Mouse (Mus musculus) gastrocnemius, postnatal 4 days (tissue): ENCODE results near the gene Dnaja3. TPM values are rescaled to one million over a fixed set of nuclear protein-coding genes. Genes with fewer than 3 reads are reported as not detected.

Source experiments
- DNase-seq, 2 experiments: peaks; one replicate each; pipeline ENCODE4 v3.0.0; 2021 to 2022; ENCODE audit warnings: low spot score in 2 of 2, mixed read lengths in 2 of 2
- total RNA-seq, 2 experiments: library from RNA; stranded (reverse); gene quantifications; 2 replicates each; pipeline ENCODE4 v1.2.3; 2021

Gene Dnaja3
- total RNA-seq, 2 experiments from 2014 or later = 61.8 to 62.1 TPM

DNA sequence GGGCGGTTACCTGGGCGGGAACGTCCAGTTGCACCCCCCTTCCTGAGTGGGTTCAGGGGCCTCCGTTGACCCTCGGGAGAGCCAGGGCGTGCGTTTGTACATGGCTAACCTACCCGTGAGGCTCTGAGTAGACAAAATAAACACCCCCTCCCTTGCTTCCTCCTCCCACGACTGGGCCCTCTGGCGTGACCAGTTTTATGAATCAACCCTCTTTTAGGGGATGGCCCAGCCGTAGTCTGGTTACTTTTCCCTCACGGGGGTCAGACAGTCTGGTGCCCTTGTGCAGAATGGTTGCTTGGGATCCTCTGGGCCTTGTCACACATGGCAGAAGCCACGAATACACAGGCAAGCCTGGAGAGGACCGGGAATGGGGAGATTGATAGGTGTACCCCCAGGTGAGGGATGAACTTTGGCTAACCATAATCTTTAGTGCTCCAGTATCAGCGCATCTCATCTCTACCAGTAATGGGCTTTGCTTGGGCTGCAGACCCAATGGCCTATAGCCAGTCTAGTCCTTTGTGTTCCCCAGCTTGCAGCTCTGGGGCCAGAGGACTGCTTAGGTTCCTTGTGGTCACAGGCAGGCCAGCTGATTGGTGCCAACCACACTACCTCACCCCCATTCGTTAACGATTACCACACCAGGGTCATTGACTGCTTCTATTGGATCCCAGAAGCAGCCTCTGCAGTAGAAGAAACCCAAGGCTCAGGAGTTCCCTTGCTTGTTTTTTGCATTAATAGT, 647 bp downstream of the Dnaja3 start:
- DNase-seq = no peak

DNA sequence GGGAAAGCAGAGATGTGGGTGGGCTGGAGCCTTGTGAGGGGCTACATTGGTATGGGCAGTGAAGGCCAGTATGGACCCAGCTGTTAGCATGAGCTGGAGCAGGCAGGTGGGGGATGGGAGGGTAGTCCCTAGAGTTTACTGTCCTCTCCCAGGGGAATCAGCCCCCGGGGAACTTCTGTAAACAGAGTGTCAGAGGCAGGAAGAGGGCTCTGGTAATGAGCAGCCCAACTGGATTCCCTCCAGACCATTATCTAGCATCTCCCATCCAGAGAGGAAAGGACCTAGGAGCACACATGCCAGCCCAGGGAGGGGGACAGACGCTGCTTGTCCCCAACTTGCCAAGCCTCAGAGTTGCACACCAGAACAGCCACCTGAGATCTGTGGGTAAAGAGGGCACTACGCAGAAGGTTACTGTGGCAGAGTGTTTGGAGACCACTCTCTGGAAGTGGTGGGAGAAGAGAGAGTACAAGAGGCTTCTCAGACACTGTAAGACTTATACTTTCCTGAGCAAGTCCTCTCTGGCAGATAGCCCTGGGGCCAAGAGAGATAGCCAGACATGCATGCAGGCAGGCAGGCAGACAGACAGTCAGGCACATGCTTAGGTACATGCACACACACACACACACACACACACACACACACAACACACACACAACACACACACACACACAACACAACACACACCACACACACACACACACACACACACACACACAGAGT, 1.5 kb downstream of the Dnaja3 start:
- DNase-seq = no peak

DNA sequence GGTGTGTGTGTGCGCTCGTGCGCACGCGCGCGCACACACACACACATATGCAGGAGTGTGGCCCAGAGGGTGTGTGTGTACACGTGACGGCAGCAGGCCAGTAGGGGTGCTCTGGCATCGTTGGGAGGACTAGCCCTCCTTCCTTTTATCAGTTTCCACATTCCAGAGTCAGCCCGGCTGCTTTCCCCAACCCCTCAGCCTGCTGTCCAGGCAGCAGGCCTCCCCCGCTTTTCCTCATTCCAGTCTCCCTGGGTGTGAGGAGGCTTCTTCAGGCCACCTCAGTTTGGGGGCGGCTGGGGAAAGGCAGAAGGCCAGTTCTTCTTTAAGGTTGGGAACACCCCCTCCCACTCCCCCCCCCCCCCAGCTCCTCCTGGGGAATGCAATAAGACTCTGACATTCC, 2.4 kb downstream of the Dnaja3 start:
- peak in 1 of 2 experiments; percentile 52 for DNase-seq

DNA sequence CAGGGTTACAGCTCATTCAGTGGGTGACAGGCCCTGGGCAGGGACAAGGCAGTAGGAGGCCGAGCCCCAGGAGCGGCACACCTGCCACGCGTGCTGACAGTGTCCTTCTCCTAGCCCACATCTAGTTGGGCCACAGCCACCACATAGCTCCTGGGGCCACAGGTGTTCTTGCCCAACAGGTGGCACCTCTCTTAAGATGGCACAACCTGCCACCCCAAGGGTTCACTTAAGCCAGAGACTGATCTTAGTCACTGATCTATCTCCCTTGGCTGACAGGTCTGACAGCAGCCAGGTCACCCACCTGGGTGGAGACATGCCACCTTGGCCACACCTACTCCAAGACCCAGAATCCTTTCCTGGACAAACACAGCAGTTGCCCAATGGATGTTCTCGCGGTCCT, 3.1 kb downstream of the Dnaja3 start:
- DNase-seq = no peak

DNA sequence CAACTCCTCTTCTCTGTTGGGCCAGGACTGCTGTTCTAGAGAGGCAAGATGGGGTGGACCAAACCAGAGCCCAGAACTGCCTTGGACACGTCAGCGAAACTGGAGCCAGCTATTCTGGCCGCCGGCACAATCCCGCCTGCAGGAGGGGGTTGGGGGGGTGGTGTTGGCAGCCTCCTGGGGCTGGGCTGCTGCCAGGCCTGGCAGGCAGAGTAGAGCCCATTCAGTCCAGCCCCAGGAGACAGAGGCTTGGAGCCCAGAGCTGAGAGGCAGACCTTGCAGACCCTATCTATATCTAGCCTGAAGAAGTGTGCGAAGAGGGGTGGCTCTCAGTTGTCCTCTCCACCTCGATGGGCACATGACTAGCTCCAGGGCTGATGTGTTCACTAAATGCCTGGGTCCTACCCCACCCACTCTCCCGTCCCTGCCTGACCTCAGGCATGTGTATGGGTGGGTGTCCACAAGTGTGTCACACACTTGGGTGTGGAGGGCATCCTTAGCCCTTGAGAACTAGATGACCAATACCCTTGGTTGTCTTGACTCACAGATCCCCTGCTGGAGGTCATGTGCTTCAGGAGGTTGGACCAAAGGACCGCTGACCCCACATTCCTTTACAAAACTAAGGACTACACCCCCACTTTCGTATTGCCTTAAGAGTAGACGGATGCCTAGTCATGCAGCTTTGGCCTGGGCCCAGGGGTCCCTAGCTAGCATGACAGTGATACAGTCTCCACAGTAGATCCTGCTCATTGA, 4.1 kb downstream of the Dnaja3 start:
- DNase-seq = peak; percentile 59 to 77

DNA sequence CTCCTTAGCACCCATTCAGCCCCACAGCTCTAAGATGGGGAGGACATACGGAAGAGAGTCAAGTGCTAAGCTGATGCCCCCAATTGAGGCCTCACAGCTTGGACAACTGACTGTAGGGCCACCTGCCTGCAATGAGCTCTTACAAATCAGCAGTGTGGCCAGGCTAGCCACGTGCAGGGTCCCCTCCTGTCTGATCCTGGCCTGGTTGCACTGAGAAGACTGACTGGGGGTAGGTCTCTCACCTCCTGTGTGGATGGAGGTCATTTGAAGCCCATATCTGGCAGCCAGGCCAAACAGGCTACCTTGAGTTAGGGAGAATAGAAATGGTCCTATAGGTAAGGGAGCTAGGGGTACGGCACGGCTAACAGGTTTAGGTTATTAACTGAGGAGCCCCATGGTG, 6.1 kb downstream of the Dnaja3 start:
- DNase-seq = no peak

DNA sequence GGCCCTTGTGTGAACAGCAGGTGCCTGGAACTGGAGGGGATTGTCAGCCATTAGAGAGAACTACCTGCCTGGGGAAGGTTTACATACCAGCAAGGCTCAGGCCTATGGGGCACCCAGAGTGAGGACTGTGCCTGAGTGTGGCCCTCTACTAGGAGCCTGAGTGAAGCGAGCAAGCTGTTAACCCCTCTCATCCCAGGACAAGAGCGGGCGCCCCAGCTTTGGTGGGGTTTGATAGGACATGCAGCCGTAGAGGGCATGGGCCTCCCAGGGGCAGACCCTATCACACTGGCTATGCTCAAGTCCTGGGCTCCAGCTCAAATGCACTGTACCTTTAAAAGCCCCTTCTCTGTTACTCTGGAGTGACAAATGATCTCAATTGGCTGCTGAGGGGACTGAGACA, 7.0 kb downstream of the Dnaja3 start:
- DNase-seq = no peak

DNA sequence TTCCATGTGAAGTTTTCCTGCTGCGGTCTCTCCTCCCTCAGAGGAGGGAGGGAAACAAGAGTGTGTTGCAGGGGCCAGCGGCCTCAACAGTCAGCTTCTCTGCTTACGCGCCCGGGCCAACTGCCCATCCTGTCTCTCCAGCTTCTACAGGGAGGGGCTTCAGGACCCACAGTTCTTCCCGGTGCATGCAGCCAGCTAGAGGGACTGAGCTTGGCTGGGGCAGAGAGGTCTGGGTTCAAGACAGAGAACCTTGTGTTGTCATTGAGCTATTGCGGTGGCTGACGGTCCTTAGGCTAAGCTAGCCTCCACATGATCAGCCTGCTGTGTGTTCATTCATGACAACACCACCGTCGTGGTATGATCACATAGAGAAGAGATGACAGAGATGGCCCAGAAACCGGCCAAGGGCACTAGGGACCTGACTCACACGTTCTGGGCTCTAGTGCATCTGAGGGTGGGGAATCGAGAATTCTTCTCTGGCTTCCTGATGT, 7.9 kb downstream of the Dnaja3 start:
- peak in 1 of 2 experiments; percentile 64 for DNase-seq

DNA sequence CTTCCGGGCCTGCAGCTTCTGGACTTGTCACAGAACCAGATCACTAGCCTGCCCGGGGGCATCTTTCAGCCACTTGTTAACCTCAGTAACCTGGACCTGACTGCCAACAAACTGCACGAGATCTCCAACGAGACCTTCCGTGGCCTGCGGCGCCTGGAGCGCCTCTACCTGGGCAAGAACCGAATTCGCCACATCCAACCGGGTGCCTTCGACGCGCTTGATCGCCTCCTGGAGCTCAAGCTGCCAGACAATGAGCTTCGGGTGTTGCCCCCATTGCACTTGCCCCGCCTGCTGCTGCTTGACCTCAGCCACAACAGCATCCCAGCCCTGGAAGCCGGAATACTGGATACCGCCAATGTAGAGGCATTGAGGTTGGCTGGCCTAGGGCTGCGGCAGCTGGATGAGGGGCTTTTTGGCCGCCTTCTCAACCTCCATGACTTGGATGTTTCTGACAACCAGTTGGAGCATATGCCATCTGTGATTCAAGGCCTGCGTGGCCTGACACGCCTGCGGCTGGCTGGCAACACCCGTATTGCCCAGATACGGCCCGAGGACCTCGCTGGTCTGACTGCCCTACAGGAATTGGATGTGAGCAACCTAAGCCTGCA, 8.7 kb downstream of the Dnaja3 start:
- DNase-seq = no peak

DNA sequence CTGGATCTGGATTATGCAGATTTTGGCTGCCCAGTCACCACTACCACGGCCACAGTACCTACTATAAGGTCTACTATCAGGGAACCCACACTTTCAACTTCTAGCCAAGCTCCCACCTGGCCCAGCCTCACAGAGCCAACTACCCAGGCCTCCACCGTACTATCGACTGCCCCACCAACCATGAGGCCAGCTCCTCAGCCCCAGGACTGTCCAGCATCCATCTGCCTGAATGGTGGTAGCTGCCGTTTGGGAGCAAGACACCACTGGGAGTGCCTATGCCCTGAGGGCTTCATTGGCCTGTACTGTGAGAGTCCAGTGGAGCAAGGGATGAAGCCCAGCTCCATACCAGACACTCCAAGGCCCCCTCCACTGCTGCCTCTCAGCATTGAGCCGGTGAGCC, 9.4 kb downstream of the Dnaja3 start:
- no peak for DNase-seq

DNA sequence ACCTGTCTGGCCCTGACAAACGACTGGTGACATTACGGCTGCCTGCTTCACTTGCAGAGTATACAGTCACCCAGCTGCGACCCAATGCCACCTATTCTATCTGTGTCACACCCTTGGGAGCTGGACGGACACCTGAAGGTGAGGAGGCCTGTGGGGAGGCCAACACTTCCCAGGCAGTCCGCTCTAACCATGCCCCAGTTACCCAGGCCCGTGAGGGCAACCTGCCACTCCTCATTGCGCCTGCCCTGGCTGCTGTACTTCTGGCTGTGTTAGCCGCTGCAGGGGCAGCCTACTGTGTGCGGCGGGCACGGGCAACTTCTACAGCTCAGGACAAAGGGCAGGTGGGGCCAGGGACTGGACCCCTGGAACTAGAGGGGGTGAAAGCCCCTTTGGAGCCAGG, 9.9 kb downstream of the Dnaja3 start:
- no peak for DNase-seq

DNA sequence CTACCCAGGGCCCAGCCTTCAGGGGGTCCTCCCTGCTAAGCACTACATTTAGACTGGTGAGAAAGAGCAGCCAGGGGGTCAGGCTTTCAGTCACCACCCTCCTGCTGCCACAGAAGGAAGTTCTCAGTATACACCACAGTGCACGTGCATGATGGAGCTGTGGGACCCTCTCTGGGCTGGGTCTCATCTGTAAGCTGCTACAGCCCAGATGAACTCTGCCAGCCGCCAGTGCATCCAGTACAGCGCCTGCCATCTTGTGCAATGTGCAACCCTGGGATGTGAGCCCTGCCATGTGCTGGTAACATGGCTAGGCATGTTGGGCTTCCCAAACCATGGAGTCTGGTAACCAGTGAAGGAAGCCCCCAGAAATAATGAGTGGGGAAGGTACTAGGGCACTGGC, 10.4 kb downstream of the Dnaja3 start:
- no peak for DNase-seq

DNA sequence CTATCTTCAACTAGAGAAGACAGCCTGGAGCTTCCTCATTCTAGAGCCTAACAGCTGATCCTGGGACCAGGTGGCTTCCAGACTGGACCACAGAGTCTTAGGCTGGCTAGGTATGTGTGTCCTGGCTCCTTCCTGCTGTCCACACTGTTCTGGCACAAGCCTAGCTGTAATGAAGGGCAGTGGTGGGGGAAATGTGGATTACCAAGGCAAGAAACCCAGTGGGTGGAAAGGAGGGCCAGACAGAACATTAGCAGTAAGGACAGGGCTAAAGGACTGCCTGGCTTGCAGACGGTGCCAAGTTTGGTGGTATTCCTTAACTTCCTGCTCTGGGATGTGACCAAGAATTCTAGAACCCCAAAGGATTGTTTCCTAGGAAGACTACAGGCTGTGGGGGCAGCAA, 11.3 kb downstream of the Dnaja3 start:
- no peak for DNase-seq

DNA sequence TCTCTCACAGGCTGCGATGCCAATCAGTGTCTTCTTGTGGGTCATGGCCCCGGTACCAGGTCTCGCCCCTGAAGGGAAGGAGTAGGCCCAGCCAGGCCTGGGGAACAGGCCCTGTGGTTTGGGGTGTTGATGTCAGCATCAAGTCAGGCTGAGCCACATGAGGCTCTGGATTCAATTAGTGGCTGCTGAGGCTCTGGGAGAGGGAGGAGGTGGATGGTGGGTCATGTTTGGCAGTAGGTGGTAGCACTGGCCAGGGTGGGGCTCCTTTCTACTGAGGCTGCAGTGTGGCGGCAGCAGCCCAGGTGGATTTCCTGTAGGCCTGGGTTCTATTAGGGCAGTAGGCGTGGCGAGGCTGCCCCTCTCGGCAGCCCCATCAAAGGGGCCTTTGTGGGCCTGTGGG, 11.8 kb downstream of the Dnaja3 start:
- no peak for DNase-seq

DNA sequence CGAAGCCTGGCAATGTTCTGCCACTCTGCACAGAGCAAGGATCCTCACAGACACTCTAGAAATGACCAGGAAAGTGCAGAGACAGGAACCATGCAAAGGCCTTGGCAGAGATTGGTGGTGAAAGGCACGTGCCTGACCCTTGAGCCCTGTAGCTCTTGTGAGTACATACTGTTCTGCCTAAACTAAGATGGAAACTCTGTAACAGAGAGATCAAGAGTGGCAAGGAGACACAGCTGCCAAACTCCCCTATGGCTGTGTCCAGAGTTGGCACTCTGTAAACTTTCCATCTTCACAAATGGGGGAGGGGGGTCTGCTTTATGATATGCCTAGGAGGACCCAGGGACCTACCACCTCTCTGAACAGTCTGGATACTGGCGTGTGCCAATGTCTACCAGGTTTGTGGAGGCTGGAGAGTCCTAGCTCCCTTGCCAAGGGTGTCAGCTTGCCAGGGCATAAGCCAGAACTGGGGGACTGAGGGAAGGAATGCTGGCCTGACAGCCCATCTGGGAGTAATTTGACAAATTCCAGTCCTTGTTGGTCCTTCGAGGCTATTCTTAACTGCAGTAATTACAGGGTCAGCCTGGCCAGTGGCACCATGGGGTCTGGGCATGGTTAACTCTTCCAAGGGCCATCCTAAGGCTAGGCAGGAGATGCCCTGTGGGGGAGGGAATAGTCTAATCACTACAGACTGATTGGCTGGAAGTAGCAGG, 13.1 kb downstream of the Dnaja3 start:
- peak in 1 of 2 experiments; percentile 26 for DNase-seq

DNA sequence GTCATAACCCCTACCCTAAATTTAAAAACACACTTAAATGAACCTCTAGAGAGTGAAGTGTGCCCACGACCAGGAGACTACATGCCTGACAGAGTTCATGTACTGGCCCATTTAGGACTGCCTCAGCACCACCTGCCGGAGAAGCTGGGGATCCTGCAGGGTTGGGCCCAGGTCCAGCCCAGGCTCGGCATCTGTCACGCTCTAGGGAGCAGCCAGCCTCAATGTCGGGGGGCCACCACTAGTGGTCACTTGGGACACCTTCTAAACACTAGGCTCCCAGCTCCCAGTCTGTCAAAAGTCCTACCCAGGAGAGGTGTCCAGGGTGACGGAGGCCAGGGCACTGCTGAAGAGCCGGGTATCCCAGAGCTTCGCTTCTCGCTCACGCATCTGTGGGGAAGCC, 14.9 kb downstream of the Dnaja3 start:
- DNase-seq = peak in 1 of 2 experiments; percentile 22

DNA sequence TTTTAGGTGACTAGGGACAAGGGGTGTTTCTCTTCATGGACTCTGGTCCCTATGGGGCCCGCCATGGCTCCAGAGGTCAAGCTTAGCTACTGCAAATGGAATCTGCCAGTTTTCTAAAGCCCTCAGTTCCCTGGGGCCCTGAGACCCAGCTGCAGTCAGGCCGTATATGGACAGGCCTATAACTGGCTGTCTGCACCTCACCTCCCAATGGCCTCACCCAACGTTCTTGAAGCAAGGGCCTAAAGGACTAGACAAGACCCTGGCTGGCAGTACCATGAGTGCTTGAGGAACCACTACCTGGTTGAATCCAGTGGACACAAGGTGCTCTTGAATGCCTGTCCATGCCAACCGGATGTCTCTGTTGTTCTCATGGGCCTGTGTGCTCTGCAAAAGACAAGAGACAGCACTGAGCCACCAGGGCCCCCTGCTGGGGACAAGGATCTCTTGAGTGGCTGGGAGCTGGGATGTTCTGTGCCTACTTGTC, 15.5 kb downstream of the Dnaja3 start:
- peak in 1 of 2 experiments; percentile 45 for DNase-seq

DNA sequence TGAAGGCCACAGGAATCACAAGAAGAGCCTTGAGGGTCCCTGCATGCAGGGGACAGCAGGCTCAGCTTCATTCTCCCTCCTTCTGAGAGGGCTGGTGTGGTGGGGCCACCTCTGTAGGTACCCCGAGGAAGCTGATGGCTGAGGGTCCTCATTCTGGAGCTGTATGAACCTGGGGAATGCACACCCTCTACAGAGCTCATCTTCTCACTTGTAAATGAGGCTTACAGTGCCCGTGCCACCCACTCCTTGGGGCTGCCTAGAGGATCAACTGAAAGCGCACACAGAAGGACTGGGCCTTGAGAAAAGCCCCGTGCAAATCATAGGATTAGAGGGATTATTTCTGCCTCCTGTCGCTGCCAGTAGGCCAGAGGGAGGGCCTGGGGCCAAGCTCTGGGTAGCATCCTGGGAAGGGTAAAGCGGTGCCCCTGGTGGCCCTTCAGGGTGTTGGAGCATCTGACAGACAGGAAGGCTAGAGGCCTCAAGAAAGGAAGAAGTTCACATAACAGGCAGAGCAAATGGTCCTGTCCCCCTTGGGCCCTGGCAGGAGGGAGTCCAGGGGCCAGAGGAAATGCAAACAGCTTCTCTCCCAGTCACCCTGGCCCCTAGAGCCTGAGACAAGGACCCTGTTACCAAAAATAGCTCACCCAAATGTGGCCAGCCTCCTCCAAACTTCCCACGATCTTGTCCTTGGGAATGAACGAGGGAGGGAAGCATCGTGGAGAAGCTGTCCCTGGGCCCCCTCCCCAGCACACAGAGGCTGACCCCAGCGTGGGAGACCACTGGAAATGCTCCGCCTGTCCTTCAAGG, 16.2 kb downstream of the Dnaja3 start:
- DNase-seq = peak in 1 of 2 experiments; percentile 43

DNA sequence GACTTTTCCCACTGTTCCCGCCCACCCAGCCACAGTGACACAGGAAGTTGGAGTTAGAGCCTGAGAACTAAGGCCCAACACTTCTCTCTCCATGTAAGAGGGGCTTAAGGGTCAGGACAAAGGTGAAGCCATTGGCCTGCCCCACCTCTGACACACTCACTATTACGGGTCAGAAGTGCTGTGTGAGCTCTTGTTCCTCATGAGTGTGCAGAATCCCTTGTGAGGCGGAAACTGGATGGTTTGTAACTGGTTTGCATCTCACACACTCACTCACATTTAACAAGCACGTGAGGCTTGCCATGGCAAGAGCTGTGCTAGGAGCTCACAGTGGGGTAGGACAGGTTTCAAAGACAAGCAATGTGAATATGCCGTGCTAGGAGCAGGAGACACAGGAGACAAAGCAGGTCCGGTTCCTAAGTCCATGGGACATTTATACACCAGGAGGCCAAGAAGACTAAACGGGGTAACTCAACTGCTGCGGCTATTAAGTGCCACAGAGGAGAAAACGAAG, 16.8 kb downstream of the Dnaja3 start:
- DNase-seq = no peak
